Mouse (Mus musculus): Measurements from ENCODE around the gene Gm4836.
"Not testable (repeated sequence)": the region's sequence is repeated elsewhere in the genome, so short reads cannot be mapped to it uniquely, and the experiment has no call there.

The Gm4836 gene

GRCm38 (mm10) chrX:28293532-28293931, at the start of gene Gm4836:
Gene Gm4836 (minus strand): TSS chrX:28293632.
- DNase-seq (ENCODE audit: low read depth, low spot score), result not testable (repeated sequence)

Measured in telencephalon, adult 2 months (tissue).